Mouse (Mus musculus) neural tube, embryonic 14.5 days (tissue): ENCODE data around the gene Lamp2. TPM values are rescaled to one million over a fixed set of nuclear protein-coding genes. Genes with fewer than 3 reads are reported as not detected.
"Not testable (repeated sequence)": the region's sequence is repeated elsewhere in the genome, so short reads cannot be mapped to it uniquely, and the experiment has no call there.

Source experiments
- ATAC-seq: fragments of 200-750 bp; cut with Nextera tagmentation; 2 replicates; pipeline ENCODE4 v1.8.0; 2017; ENCODE audit warnings: low read depth, mild to moderate bottlenecking, moderate TSS enrichment, moderate library complexity
- H3K27ac ChIP-seq: fragments of 300-500 bp; sonication (generic); 2 replicates; pipeline ENCODE4 v1.5.1; 2014; ENCODE audit warnings: low read depth, mild to moderate bottlenecking, control low read depth, low read length, moderate library complexity, mixed read lengths
- H3K27me3 ChIP-seq: fragments of 300-500 bp; sonication (generic); 2 replicates; pipeline ENCODE4 v1.6.1; 2014; ENCODE audit warnings: low read length; ENCODE audit not compliant: control insufficient read depth, insufficient read depth
- H3K36me3 ChIP-seq: fragments of 300-500 bp; sonication (generic); 2 replicates; pipeline ENCODE4 v1.6.1; 2014; ENCODE audit warnings: low read length, mixed read lengths; ENCODE audit not compliant: control insufficient read depth, insufficient read depth
- H3K4me1 ChIP-seq: fragments of 300-500 bp; sonication (generic); 2 replicates; pipeline ENCODE4 v1.6.1; 2014; ENCODE audit warnings: low read length; ENCODE audit not compliant: control insufficient read depth, insufficient read depth
- H3K4me2 ChIP-seq: fragments of 300-500 bp; sonication (generic); 2 replicates; pipeline ENCODE4 v1.6.1; 2014; ENCODE audit warnings: mild to moderate bottlenecking, low read depth, low read length, control low read depth
- H3K4me3 ChIP-seq: fragments of 300-500 bp; sonication (generic); 2 replicates; pipeline ENCODE4 v1.5.1; 2014; ENCODE audit warnings: low read depth, low read length, control low read depth, mixed read lengths
- H3K9ac ChIP-seq: fragments of 300-500 bp; sonication (generic); replicated peaks from 2 replicates; pipeline ENCODE4 v1.6.1; 2014; ENCODE audit warnings: low read depth, mild to moderate bottlenecking, control low read depth, low read length, mixed read lengths
- H3K9me3 ChIP-seq: fragments of 300-500 bp; sonication (generic); 2 replicates; pipeline ENCODE4 v1.6.1; 2016; ENCODE audit warnings: low read length; ENCODE audit not compliant: control insufficient read depth
- WGBS: fragments of 180-500 bp; shearing (Covaris S2); extraction: QIAGEN DNeasy Blood & Tissue Kit; methylation state at CpG from one replicate; pipeline ENCODE4 v1.1.7; 2014; 5-methylcytosine and 5-hydroxymethylcytosine counted together
- polyA plus RNA-seq: library from polyadenylated mRNA; unstranded; fragments of >200 nt; fragmentation: Nextera tagmentation; extraction: Ambion mirVana; gene quantifications from 2 replicates; pipeline ENCODE4 v1.2.1, GENCODE M21; 2014

Gene Lamp2
- polyA plus RNA-seq, 1 experiment from 2014 or later: 61.4 TPM

DNA sequence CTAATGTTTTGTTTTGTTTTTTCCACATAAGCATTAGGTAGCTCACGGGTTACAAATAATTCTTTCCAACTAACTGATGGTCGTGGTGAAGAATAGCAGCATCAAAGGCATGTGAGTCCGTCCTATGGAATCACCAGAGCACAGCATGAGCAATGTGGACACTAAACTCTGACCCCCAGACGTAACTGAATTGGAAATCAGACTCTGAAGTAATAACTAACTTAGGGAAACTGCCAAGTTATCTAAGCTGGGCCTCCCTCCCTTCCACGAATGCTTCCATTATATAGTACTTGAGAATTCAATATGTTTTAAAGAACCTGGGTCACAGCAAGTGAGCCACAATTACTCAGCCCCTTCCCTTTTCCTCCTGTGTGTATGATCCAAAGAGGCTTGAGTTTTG is 53.3 kb downstream of the Lamp2 start:
- Histone ChIP-seq H3K27me3 (no peaks in the 10 kb centered on the region), H3K27ac (no peak overlapping the region), H3K4me3 (no peak overlapping the region), H3K9me3 (no peaks in the 10 kb centered on the region), H3K4me1 (no peaks in the 10 kb centered on the region), H3K4me2 (no peak overlapping the region), H3K9ac (no peak overlapping the region), H3K36me3 (no peaks in the 10 kb centered on the region)
- no peak for ATAC-seq
- 84% methylated on average over 5 of the region's 5 CpGs for WGBS

DNA sequence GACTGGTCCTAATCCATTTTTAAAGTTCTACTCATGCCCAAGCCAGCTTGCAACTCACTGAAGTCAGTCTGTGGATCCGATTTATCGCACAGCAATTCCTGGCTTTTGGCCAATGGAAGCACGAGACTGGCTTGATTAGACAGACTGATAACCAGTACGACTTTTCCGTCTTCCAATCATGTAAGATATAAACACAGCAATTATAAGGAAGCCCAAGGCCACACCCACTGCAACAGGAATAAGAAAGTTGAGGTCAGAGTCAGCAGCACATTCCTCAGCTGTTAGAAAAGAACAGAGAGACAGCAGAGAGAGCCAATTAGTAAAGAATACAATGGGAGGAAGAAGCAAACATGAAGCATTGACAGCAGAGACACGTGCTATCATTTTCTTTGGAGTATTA is 54.2 kb downstream of the Lamp2 start:
- no peak for ATAC-seq
- WGBS: 68% methylated on average over 6 of the region's 6 CpGs
- H3K4me2 ChIP-seq: no peak overlapping the region
- no peak overlapping the region for H3K27ac ChIP-seq
- H3K27me3 ChIP-seq: no peaks in the 10 kb centered on the region
- H3K36me3 ChIP-seq: no peaks in the 10 kb centered on the region
- no peak overlapping the region for H3K9ac ChIP-seq
- H3K9me3 ChIP-seq: no peaks in the 10 kb centered on the region
- no peak overlapping the region for H3K4me3 ChIP-seq
- no peaks in the 10 kb centered on the region for H3K4me1 ChIP-seq

DNA sequence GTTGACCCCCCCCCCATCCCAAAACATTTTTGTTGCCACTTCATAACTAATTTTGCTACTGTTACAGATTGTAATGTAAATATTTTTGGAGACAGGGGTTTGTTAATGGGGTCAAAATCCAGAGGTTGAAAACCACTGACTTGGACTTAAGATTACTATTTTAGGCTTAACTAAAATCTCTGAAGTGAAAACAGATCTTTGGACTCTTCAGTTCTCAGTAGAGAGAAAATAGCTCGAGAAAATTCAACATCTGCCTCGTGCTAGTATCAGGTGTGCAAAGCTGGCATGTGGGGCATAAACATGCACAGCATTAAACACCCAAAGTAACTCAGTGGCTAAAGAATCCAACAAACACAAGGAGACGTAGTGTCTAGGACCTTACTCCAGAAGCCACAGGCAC is 55.6 kb downstream of the Lamp2 start:
- no peak overlapping the region for H3K9ac ChIP-seq
- no peak for ATAC-seq
- H3K27me3 ChIP-seq: no peaks in the 10 kb centered on the region
- no peaks in the 10 kb centered on the region for H3K4me1 ChIP-seq
- no peaks in the 10 kb centered on the region for H3K9me3 ChIP-seq
- no peak overlapping the region for H3K4me2 ChIP-seq
- WGBS: 83% methylated on average over 3 of the region's 3 CpGs
- H3K36me3 ChIP-seq: no peaks in the 10 kb centered on the region
- H3K4me3 ChIP-seq: no peak overlapping the region
- no peak overlapping the region for H3K27ac ChIP-seq

DNA sequence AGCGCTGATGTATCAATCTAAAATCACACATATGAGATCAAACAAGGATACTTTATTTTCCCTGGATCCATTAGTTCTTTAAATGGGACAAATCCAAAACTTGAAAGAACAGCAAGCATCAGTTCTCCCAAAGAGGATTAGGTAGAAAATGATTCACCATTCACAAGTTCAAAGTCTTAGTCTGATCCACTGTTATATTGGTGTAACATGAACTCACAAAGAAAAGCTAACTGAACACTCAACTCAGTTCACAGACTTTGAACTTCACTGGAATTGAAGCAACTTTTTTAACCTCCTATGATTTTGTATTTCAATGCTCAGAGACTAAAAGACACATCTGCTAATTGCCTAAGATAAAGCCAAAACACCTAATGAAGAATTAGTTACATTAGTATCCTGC is 56.6 kb downstream of the Lamp2 start:
- ATAC-seq: no peak

DNA sequence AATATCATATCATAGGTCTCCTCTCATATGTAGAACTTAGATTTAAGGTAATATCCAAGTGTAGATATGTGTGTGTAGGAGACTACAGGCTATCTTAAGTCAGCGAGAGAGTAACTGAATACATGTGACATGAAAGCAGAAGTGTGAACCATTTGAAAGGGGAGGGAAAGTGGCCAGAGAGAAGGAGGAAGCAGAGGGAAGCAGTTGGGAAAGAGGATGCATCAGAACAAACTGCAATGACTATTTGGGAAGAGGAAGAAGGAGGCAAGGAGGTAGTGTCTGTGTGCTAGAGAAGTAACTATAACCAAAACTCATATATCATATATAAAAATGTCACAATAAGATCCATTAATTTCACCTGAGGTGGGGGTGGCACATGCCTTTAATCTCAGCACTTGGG is 83.1 kb downstream of the Lamp2 start:
- 90% methylated on average over 1 of the region's 1 CpGs for WGBS
- H3K9ac ChIP-seq, H3K27me3 ChIP-seq, H3K27ac ChIP-seq, H3K4me3 ChIP-seq, ATAC-seq, H3K9me3 ChIP-seq, H3K36me3 ChIP-seq, H3K4me2 ChIP-seq, H3K4me1 ChIP-seq: not testable (repeated sequence)

More for the DNA sequence above, 56.6 kb downstream of the Lamp2 start:
- H3K27me3 ChIP-seq: no peaks in the 10 kb centered on the region
- no peaks in the 10 kb centered on the region for H3K9me3 ChIP-seq
- no peaks in the 10 kb centered on the region for H3K4me1 ChIP-seq
- H3K36me3 ChIP-seq: no peaks in the 10 kb centered on the region
- H3K4me2 ChIP-seq: no peak overlapping the region
- no peak overlapping the region for H3K9ac ChIP-seq
- no peak overlapping the region for H3K4me3 ChIP-seq
- WGBS: 86% methylated on average over 1 of the region's 1 CpGs
- no peak overlapping the region for H3K27ac ChIP-seq

DNA sequence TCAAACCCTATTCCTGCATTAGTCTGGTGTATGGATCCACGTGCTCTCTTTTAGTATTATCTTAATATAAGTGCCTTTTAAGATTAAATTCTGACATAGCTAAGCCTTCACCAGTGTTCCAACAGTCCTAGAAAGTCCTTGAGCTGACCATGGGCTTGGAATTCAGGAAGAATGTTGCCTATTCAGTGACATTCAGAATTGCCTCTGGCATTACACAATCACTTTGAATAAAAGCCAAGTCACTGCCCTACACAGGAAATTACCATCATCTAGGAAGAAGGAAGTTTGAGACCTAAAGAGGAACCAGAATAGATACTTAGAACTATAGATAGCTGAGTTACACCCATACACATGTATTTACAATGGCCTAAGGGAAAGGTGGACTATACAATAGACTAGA is 91.6 kb downstream of the Lamp2 start:
- not testable (repeated sequence) for H3K9ac ChIP-seq, H3K36me3 ChIP-seq, ATAC-seq, H3K4me1 ChIP-seq, H3K4me3 ChIP-seq, H3K27ac ChIP-seq, H3K9me3 ChIP-seq, H3K4me2 ChIP-seq, H3K27me3 ChIP-seq
- WGBS: 66% methylated on average over 1 of the region's 1 CpGs

DNA sequence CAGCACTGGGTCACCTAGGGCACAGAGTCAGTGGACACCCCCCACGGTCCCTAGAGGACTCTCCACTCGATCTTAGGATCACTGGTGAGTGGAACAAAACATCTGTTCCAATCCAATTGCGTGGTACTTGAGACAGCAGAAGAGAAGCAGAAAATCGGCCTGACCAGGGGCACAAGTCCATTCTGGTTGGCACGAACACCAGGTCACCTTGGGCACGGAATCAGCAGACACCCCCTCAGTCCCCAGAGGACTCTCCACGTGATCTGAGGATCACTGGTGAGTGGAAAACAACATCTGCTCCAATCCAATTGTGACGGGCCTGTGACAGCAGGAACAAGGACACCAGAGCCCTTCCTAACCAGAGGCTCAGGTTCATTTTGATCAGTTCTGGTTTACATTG is 94.2 kb downstream of the Lamp2 start:
- Histone ChIP-seq H3K27me3 (no peaks in the 10 kb centered on the region), H3K27ac (no peak overlapping the region), H3K4me3 (no peak overlapping the region), H3K9me3 (no peaks in the 10 kb centered on the region), H3K36me3 (no peaks in the 10 kb centered on the region), H3K9ac (no peak overlapping the region), H3K4me2 (no peak overlapping the region), H3K4me1 (no peaks in the 10 kb centered on the region)
- ATAC-seq: no peak
- 72% methylated on average over 8 of the region's 8 CpGs for WGBS

Other genes starting within 250 kb of the Lamp2 start
- gene Tmem255a, start 204.0 kb downstream of the Lamp2 start, polyA plus RNA-seq: 65.1 and 66.9 TPM in 2 replicates
- 0.15 TPM in 1 of 2 replicates, not detected in the other for gene Atp1b4, start 140.3 kb downstream of the Lamp2 start, polyA plus RNA-seq
- gene Cul4b, start 119.7 kb upstream of the Lamp2 start, polyA plus RNA-seq: 23.1 and 26.4 TPM in 2 replicates
- 217 and 235 TPM in 2 replicates for gene Mcts1, start 144.1 kb upstream of the Lamp2 start, polyA plus RNA-seq
- gene C1galt1c1, start 178.6 kb upstream of the Lamp2 start, polyA plus RNA-seq: 31.5 and 35.5 TPM in 2 replicates